Mouse (Mus musculus) megakaryocyte, adult 5-6 weeks (primary cell): ENCODE data around the gene Slc17a6. TPM values are rescaled to one million over a fixed set of nuclear protein-coding genes. Genes with fewer than 3 reads are reported as not detected.
"Not testable (repeated sequence)": the region's sequence is repeated elsewhere in the genome, so short reads cannot be mapped to it uniquely, and the experiment has no call there.

Source experiments
- ATAC-seq: 2 replicates; pipeline ENCODE4 v1.8.0; 2016; ENCODE audit warnings: mild to moderate bottlenecking, inconsistent platforms; ENCODE audit not compliant: poor library complexity, severe bottlenecking
- total RNA-seq, 2 experiments: library from RNA; stranded (forward) in 1 of 2; stranded (reverse) in 1 of 2; fragments of 153-499, 151-499 nt in 1 of 2; fragments of 221-1000, 200-1000 nt in 1 of 2; gene quantifications; 2 replicates each; pipeline versions ENCODE4 v1.2.3 to v1.2.4; 2015 to 2017

Gene Slc17a6
- total RNA-seq, 2 experiments from 2014 or later = not detected

GRCm38 (mm10) chr7:51662441-51662840, 40.6 kb downstream of the Slc17a6 start:
- ATAC-seq = no peak

DNA sequence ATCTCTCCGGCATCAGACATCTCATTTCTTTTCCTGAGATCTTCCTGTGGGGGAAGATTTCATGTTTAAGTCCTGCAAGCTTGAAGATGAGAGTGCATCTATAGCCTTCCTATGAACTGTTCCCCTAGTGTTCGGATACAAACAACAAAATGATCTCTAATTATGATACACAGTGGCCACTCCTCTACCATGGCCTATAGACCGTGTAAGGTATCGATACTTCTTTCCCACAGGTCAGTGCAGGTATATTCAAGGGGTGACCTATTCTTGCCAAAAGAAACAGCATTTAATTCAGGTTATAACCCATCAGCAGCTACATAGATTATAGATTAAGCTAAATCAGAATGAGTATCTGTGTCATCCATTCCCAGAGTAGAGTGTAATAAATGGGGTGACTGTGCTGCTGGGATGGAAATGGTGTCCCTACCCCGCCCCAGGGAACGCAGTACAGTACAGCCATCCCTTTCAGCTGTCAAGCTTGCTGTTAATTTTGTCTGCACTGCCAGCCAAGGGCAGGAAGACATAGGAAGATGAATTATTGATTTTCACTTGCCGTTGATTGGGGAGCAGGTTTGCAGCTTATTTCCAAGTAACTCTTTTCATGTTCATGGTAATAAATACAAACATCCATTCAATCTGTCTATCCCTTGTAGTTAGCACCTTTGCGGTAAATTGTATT, 71.9 kb downstream of the Slc17a6 start:
- no peak for ATAC-seq

- ATAC-seq = no peak
These were observed 72.6 kb downstream of the Slc17a6 start for GRCm38 (mm10) chr7:51694452-51694851.

DNA sequence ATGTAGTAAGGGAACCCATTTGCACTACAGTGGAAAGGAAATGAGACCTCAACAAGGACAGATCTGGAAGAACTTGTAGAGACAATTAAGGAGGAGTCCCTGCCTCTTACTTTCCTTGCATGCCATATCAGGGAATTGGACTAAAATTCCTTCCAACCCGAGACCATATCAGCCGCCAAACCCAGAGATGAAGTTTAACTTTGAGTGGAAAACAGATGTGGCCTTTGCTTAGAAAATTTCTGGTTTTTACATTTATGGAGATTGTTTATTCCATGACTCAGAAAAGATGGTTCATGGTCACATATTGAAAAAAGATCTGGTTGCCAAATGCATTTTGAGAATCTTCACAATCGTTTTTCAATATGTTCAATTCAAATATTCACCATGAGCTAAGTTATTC, 87.7 kb downstream of the Slc17a6 start:
- ATAC-seq = no peak

DNA sequence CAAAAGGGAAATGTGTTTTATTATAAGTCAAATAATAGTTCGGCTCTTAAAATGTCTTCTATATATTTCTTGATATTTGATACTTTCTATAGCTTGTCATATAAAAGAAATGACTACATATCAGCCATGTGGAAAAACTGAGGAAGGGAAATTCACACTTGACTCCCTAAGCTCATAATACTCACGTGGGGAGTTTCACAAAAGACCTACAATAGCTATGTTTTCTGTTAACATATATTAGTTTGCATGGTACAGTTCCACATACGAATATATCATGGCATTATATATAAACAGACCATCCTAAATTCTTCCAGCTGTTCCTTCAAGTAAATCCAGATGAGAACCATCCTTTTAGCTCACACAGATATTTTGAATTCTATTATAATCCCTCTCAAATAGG, 88.5 kb downstream of the Slc17a6 start:
- ATAC-seq = not testable (repeated sequence)

- no peak for ATAC-seq
These were observed 94.0 kb downstream of the Slc17a6 start for GRCm38 (mm10) chr7:51715771-51716170.

Other genes starting within 250 kb of the Slc17a6 start
- gene Ano5, start 111.0 kb upstream of the Slc17a6 start, total RNA-seq (2015) = not detected in 2 replicates
- not detected in 2 replicates for gene Ano5, start 111.0 kb upstream of the Slc17a6 start, total RNA-seq (2017)
- gene Gas2, start 240.0 kb downstream of the Slc17a6 start, total RNA-seq (2015) = 2.9 and 3.9 TPM in 2 replicates
- 4.3 and 4.9 TPM in 2 replicates for gene Gas2, start 240.0 kb downstream of the Slc17a6 start, total RNA-seq (2017)
- 7.5 and 8.9 TPM in 2 replicates for gene Fancf, start 240.3 kb downstream of the Slc17a6 start, total RNA-seq (2015)
- gene Fancf, start 240.3 kb downstream of the Slc17a6 start, total RNA-seq (2017) = 4.1 and 6.3 TPM in 2 replicates